Mouse (Mus musculus) frontal cortex, postnatal 25 days (tissue): Measurements from ENCODE around the gene Cntnap2.

ENCODE experiments used
- DNase-seq, 2 experiments: peaks; one replicate each; pipeline ENCODE4 v3.0.0; 2022; ENCODE audit warnings: low spot score in 2 of 2

Gene Cntnap2

DNA sequence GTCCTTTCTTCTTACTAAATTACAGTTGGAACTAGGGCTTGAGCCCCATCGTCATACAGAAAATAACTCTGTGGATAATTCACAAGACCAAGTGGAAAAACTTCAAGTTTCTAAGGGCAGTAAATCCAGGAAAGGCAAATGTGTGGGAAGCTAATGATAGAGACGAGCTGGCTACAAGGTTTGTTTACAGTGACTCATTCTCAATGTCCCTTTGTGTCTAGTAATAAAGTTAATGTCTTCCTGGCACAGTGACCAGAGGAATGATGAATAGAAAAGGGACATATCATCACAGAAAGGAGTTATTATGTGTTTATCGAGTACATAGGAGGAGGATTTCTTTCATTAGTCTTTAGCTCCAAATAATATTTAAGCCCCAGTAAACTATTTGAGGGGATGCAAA is 828.7 kb downstream of the Cntnap2 start:
- no peak for DNase-seq

- DNase-seq = no peak
Measured at GRCm38 (mm10) chr6:45938263-45938662, 879.1 kb downstream of the Cntnap2 start.

- no peak for DNase-seq
Measured at GRCm38 (mm10) chr6:45938775-45939174, 879.6 kb downstream of the Cntnap2 start.

DNA sequence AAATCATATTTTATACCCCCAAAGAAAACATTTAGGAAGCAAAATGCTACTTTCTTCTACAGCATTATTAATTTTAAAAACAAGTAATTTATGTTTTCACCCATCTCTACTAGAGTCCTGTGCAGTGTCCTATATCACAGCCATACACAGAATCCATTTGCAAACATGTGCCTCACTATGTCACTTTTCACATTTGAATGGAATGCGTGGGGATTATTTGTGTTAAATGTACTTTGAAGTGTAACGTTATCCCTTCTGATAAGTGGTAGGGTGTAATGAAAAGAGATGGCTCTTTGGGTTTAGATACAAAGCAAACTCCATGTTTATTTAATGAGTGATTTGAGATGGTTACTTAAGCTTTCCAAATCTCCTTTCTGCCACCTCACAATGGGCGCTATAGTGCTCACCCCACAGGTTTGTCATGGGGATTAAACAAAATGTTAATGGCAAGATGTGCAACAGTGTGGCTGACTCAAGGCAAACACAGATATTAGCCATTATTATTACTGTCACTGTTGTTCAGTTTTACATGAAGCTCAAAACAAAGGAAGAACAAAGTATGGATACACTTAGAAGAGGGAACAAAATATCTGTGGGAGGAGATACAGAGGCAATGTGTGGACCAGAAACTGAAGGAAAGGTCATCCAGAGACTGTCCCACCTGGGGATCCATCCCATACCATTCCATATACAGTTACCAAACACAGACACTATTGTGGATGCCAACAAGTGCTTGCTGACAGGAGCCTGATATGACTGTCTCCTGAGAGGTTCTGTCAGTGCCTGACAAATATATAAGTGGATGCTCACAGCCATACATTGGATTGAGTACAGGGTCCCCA is 886.2 kb downstream of the Cntnap2 start:
- DNase-seq = no peak

- DNase-seq = no peak
Measured at GRCm38 (mm10) chr6:45954773-45955172, 895.6 kb downstream of the Cntnap2 start.

GRCm38 (mm10) chr6:45964494-45964893 is 905.3 kb downstream of the Cntnap2 start:
- no peak for DNase-seq

DNA sequence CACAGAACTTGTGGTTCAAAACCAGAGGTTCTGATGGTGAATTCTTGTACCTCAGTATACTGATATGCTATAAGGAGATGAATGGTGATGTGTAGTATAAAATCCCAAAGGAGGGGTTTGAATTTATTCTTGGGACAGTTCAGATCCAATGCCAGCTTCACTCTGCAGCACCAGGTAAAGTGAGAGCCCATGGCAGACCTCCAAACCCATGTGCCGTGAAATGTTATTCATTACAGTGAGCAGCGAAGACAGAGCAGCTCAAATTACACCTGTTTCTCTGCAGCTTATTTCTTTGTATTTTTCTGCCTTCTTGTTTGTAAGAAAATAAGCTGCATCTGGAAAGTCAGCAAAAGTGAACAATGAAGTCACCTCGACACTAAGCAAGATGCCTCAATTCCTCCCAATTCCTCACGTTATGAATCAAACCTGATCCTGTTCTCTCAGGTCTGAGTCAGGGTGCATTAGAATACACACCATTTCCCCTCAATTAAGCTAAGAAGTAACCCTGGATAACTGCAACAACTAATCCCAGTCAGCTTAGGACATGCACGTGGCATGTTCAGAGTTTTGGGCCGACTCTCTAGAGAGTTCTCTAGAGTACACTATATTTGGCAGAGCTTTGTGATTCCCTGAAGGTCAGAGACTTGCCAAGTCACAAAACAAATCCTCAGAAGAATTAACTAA is 915.5 kb downstream of the Cntnap2 start:
- DNase-seq = no peak

- no peak for DNase-seq
Measured at GRCm38 (mm10) chr6:45979171-45979570, 920.0 kb downstream of the Cntnap2 start.

DNA sequence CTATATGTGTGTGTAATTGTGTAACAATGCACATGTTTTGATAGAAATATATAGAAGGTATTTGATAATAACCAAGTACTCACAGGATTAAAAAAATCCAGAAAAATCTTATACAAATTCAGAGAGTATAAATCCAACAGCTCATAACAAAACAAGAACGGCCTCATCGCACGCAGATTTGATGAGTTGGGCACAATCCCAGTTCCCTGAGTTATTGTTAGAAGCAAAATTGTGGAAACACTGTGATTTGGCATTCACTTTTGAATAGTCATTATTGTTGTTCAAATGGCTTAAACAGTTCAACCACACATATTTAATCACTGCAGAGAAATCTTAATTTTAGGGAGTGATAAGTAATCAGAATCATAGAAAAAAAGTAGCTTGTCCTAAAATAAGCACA is 928.9 kb downstream of the Cntnap2 start:
- DNase-seq = no peak

- no peak for DNase-seq
Measured at GRCm38 (mm10) chr6:45991086-45991485, 931.9 kb downstream of the Cntnap2 start.

DNA sequence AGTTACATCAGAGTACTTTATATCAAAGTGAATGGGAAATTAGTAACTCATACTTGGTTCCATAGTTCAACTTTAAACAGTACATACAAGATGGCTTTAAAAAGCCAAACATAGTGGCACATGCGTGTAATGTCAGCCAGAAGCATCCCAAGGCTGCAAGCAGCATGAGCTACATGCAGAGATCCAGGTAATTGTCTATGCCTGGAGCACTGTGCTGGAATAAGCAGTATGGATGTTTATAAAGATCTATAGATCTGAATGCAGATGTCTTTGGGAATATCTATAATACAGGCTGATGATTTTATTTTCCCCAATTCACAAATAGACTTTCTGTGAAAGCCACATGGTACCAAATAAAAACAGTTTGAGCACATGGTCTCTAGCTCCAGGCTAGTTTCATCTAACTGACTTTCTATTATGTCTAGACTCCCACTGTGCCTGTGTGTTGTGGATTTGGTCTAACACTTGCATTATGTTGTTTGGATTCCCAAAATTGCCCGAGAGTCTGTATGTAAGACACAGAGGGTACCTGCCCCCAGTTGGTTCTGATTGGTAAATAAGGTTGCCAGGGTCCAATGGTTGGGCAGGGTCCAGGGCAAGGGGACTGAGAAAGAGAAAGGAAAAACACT is 963.5 kb downstream of the Cntnap2 start:
- DNase-seq = no peak

- DNase-seq = no peak
Measured at GRCm38 (mm10) chr6:46031821-46032594, 972.9 kb downstream of the Cntnap2 start.

GRCm38 (mm10) chr6:46033108-46033507 is 974.0 kb downstream of the Cntnap2 start:
- no peak for DNase-seq

GRCm38 (mm10) chr6:46040671-46041070 is 981.5 kb downstream of the Cntnap2 start:
- DNase-seq = no peak

- no peak for DNase-seq
Measured at GRCm38 (mm10) chr6:46080236-46080635, 1021.1 kb downstream of the Cntnap2 start.

GRCm38 (mm10) chr6:46081432-46081831 is 1022.3 kb downstream of the Cntnap2 start:
- DNase-seq = no peak

DNA sequence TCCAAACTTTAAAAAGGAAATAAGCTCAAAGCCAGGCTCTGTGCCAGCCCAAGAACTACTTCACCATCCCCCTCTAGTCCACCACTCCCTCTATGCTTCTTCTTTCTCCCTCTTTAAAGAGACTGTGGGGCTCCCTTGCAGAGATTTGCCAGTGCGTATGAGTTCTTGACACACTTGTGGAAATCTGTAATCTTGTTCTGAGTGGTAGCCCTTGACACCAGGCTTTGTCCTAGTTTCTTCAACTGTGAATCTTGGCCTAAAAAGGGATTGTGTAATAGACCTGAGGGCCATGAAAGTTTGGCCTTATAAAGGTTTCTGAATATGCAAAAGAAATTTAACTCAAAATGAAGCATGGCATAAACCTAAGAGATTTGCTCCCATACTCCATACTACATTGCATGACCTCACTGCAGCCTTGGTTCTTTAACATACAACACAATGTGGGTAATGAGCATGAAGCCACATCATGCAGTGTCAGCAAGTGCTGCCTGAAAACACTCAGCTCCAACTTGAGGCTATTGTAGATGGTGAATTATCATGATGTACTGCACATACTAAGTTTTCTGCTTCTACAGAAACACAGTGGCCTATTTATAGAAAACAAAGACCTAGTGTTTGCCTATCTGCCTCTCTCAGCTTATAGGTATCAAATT is 1084.2 kb downstream of the Cntnap2 start:
- no peak for DNase-seq

DNA sequence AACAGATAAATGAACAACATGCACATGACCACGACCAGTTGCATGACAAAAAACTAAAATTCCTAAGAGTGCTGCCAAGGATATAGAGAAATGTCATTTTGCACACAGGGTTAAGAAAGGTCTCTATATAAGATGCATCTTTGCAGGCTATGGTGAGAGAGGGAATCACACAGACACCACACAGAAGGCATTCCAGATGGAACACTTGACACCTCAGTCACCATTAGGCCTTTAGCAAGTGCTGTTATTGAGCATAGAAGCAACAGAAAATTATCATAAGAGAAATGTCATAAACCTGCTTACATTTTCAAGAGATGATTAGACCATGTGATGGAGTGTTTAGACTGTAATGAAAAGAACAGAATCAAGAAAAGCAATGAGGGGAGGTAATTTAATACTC is 1107.7 kb downstream of the Cntnap2 start:
- no peak for DNase-seq

DNA sequence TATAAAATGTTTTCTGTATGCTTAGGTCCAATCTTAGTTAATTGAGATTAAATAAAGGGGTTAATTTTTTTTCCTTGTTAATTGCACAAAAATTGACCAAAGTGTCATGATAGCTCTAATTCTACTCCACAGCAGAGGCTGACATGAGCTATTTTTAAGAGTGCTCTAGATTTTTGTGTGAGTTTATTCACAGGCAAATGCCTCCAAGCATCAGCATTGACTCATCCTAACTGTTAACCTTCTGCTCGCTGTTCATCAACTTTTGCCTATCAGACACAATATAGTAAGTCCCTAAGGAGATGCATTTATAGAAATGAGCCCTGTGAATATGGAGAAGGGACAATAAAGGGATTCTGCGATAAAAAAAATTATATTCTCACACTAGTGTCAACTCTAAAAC is 1138.1 kb downstream of the Cntnap2 start:
- DNase-seq = no peak

- DNase-seq = no peak
Measured at GRCm38 (mm10) chr6:46201828-46202227, 1142.7 kb downstream of the Cntnap2 start.

GRCm38 (mm10) chr6:46205531-46205930 is 1146.4 kb downstream of the Cntnap2 start:
- DNase-seq = no peak
